8 mouse cellular contexts compared by ENCODE assay signal in the genomic region with DNA sequence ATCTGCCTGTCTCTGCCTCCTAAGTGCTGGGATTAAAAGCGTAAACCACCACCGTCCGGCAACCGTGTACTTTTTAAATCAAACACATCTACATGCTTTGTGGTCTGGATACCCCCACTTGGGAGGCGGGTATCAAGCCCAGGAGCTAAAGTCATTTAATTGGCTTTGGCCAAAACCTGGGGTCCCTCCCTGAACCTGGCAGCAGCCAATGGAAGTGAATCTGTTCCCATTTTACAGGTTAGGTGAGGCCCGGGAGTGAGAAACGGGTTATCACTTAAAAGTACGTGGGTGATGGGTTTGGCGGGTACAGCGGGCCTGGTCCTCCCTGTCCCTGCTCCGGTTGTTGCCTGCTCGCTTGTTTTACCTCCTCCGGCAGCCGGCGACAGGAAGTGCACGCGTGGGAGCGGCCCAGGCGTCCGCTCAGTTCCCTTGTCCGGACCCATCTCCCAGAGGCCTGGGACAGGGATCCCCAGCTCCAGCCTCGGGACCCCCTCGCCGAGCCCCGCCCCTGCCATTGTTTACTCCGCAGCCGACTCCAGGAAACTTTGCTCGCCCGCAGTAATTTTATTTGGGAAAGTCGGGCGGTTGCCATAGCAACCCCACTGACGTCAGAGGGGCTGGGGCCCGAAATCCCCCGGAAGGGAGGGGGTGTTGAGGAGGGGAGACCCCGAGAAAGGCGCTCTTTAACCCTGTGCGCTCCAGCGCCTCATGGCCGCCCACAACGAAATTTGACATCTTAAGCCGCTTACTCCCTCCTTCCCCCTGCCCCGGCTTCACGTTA. TPM values are rescaled to one million over a fixed set of nuclear protein-coding genes. Genes with fewer than 3 reads are reported as not detected.
DNase-seq lines count a peak whose midpoint lies in the region; ATAC-seq and TF ChIP-seq lines count a peak whose summit lies in the region.

No protein-coding gene starts in this region.

- H3K4me2 ChIP-seq in CH12.LX (ENCODE audit: insufficient read depth, low read depth, poor library complexity, severe bottlenecking), result peak overlapping the region; percentile 84

- no peak for TF ChIP-seq CTCF in CH12.LX (conservative IDR thresholded peaks at IDR 0.05 in 1 of 2, IDR thresholded peaks at IDR 0.05 in 1 of 2; ENCODE audit: low read depth in 2 of 2, low read length in 2 of 2)

- H3K36me3 ChIP-seq in CH12.LX (replicated peaks in 1 of 2; ENCODE audit: control insufficient read depth in 1 of 2, insufficient read depth in 1 of 2, low read length in 1 of 2), result peaks cover 0 to 3% of the 10 kb centered on the region in 2 experiments

- H3K4me3 ChIP-seq in CH12.LX (replicated peaks in 1 of 3; ENCODE audit: low read depth in 2 of 3, low read length in 2 of 3, poor library complexity in 1 of 3), result peak overlapping the region; percentile 57 to 59 (median 59)

- peaks cover 16 to 42% of the 10 kb centered on the region in 2 experiments for H3K4me1 ChIP-seq in CH12.LX (ENCODE audit: control insufficient read depth in 1 of 2, insufficient read depth in 2 of 2)

- dilution Hi-C loops in CH12.LX (cut with MboI; ENCODE audit: extremely low pct_ligation_motif_present, extremely low pct_unique_long_range_greater_than_20kb, low sequenced_read_pairs), result no loop called here

- no peak for TF ChIP-seq EP300 in CH12.LX (IDR thresholded peaks at IDR 0.05; ENCODE audit: low read length)

- H3K27me3 ChIP-seq in CH12.LX (replicated peaks), result peaks cover 2% of the 10 kb centered on the region

- no peaks in the 10 kb centered on the region for H3K9me3 ChIP-seq in CH12.LX (replicated peaks; ENCODE audit: low read length)

- ATAC-seq in frontal cortex, adult (ENCODE audit: low TSS enrichment), result peak; percentile 9; the same call in 1 of the 2 replicates
- ATAC-seq in hematopoietic stem cell, adult 5-6 weeks (replicated peaks in 1 of 2; ENCODE audit: insufficient read depth in 1 of 2, low FRiP score in 2 of 2, low TSS enrichment in 1 of 2, low read depth in 1 of 2, poor library complexity in 2 of 2, severe bottlenecking in 2 of 2), result peak; percentile 5 to 15; a peak in 2 of 4 replicates

- no peak for TF ChIP-seq RAD21 in CH12.LX (IDR thresholded peaks at IDR 0.05; ENCODE audit: low read depth, low read length)

- TF ChIP-seq POLR2A in CH12.LX (IDR thresholded peaks at IDR 0.05; ENCODE audit: low read depth, low read length), result no peak; the same call in 1 of the 2 replicates

- DNase-seq in CH12.LX (ENCODE audit: extremely low read depth), result peak; percentile 48
- DNase-seq in adrenal gland, postnatal 36 days, result peak; percentile 81 to 88
- DNase-seq in layer of hippocampus, postnatal 10 days (ENCODE audit: low spot score in 2 of 2), result peak; percentile 83 to 86
- peak; percentile 93 for DNase-seq in lung, postnatal 14 days
- peak; percentile 88 for DNase-seq in ovary, postnatal 10 days (ENCODE audit: low spot score)
- peak; percentile 85 to 87 for DNase-seq in thymus, postnatal 36 days

- peak overlapping the region; percentile 85 for H3K27ac ChIP-seq in CH12.LX (ENCODE audit: insufficient read depth, low read depth)

- H3K9ac ChIP-seq in CH12.LX (ENCODE audit: insufficient read depth, low read depth), result peak overlapping the region; percentile 41

- in situ Hi-C loops in CH12.LX (cut with MboI; ENCODE audit: low pct_ligation_motif_present, low pct_unique_long_range_greater_than_20kb, low sequenced_read_pairs), result no loop called here

- H3K79me2 ChIP-seq in CH12.LX (replicated peaks; ENCODE audit: control insufficient read depth, extremely low read depth, insufficient read depth, poor library complexity, severe bottlenecking), result peaks cover 12% of the 10 kb centered on the region

TF ChIP-seq in CH12.LX, 34 proteins besides CTCF, POLR2A, EP300 and RAD21:
- TF ChIP-seq BHLHE40 (IDR thresholded peaks at IDR 0.05; ENCODE audit: low read depth, low read length) (peak; percentile 55; the same call in 1 of the 2 replicates), MEF2A (IDR thresholded peaks at IDR 0.05; ENCODE audit: borderline replicate concordance, low read depth, low read length) (peak; percentile 35), MAX (IDR thresholded peaks at IDR 0.05; ENCODE audit: low read length) (no peak; the same call in 1 of the 2 replicates), SMC3 (IDR thresholded peaks at IDR 0.05; ENCODE audit: low read depth, low read length) (no peak), HCFC1 (IDR thresholded peaks at IDR 0.05; ENCODE audit: low read depth, low read length) (peak; percentile 39), MAZ (IDR thresholded peaks at IDR 0.05; ENCODE audit: low read depth, low read length) (peak; percentile 89), MAFK (IDR thresholded peaks at IDR 0.05; ENCODE audit: insufficient replicate concordance, low read length) (no peak), TBP (conservative IDR thresholded peaks at IDR 0.05; ENCODE audit: low read depth, low read length) (0 out of 2 replicates have a peak, but pooled peaks have one; percentile 16), USF2 (conservative IDR thresholded peaks at IDR 0.05; ENCODE audit: low read depth, low read length) (no peak), MXI1 (IDR thresholded peaks at IDR 0.05; ENCODE audit: low read depth, low read length) (peak; percentile 89), SIN3A (IDR thresholded peaks at IDR 0.05; ENCODE audit: low read length) (peak; percentile 29; the same call in 1 of the 2 replicates), UBTF (IDR thresholded peaks at IDR 0.05; ENCODE audit: low read depth, low read length) (0 out of 2 replicates have a peak, but pooled peaks have one; percentile 74), MYC (IDR thresholded peaks at IDR 0.05; ENCODE audit: low read depth, low read length) (no peak), CHD2 (IDR thresholded peaks at IDR 0.05; ENCODE audit: low read length) (no peak), ETS1 (conservative IDR thresholded peaks at IDR 0.05; ENCODE audit: low read depth, low read length) (no peak; the same call in 1 of the 2 replicates), ELF1 (IDR thresholded peaks at IDR 0.05; ENCODE audit: low read depth, low read length) (peak; percentile 65; the same call in 1 of the 2 replicates), IRF4 (IDR thresholded peaks at IDR 0.05; ENCODE audit: low read depth, low read length) (peak; percentile 28; the same call in 1 of the 2 replicates), NELFE (IDR thresholded peaks at IDR 0.05; ENCODE audit: low read depth, low read length) (0 out of 2 replicates have a peak, but pooled peaks have one; percentile 38)

RNA-seq across cellular contexts. Expression of gene Nanos3, which starts 12.3 kb away (rescaled TPM):
- total RNA-seq in CH12.LX (2012; rRNA removed), result not detected in 2 replicates
- not detected in 2 replicates for total RNA-seq in CH12.LX (2014; rRNA removed)
- not detected in 2 replicates for polyA plus RNA-seq in CH12.LX (2012; ENCODE audit: insufficient read length, low read depth)
- total RNA-seq in adrenal gland, postnatal 36 days (2021), result 1 to 10 TPM in 1 of 2 experiments, not detected in 1; 2.3 TPM
- not detected in 2 replicates for total RNA-seq in hematopoietic stem cell, adult 5-6 weeks (2017)
- 1 to 10 TPM; 7.8 to 8.4 TPM for total RNA-seq in layer of hippocampus, postnatal 10 days (2021)

RNA-seq across cellular contexts. Expression of gene Zswim4, which starts 39.5 kb away (rescaled TPM):
- total RNA-seq in CH12.LX (2012; rRNA removed) (6.3 and 9.7 TPM in 2 replicates), CH12.LX (2014; rRNA removed) (4.7 and 4.9 TPM in 2 replicates)
- polyA plus RNA-seq in CH12.LX (2012; ENCODE audit: insufficient read length, low read depth), result 6.5 and 9.1 TPM in 2 replicates
- 10 to 100 TPM; 40.1 to 47.6 TPM for total RNA-seq in adrenal gland, postnatal 36 days (2021)
- total RNA-seq in hematopoietic stem cell, adult 5-6 weeks (2017), result 6.8 and 13.4 TPM in 2 replicates
- total RNA-seq in layer of hippocampus, postnatal 10 days (2021), result 10 to 100 TPM; 18.0 to 18.3 TPM

RNA-seq across cellular contexts. Expression of gene 4930432K21Rik, which starts 49.5 kb away (rescaled TPM):
- 0.04 TPM in 1 of 2 replicates, not detected in the other for total RNA-seq in CH12.LX (2012; rRNA removed)
- total RNA-seq in CH12.LX (2014; rRNA removed), result 0.09 TPM in 1 of 2 replicates, not detected in the other
- polyA plus RNA-seq in CH12.LX (2012; ENCODE audit: insufficient read length, low read depth), result not detected in 2 replicates
- under 1 TPM; 0.46 to 0.76 TPM for total RNA-seq in adrenal gland, postnatal 36 days (2021)
- 2.7 and 3.8 TPM in 2 replicates for total RNA-seq in hematopoietic stem cell, adult 5-6 weeks (2017)
- 1 to 10 TPM; 1.5 to 1.7 TPM for total RNA-seq in layer of hippocampus, postnatal 10 days (2021)

RNA-seq across cellular contexts. Expression of gene Cc2d1a, which starts 49.6 kb away (rescaled TPM):
- total RNA-seq in CH12.LX (2012; rRNA removed), result 7.8 and 8.2 TPM in 2 replicates
- 2.5 and 2.8 TPM in 2 replicates for total RNA-seq in CH12.LX (2014; rRNA removed)
- polyA plus RNA-seq in CH12.LX (2012; ENCODE audit: insufficient read length, low read depth), result 10.5 and 11.4 TPM in 2 replicates
- 10 to 100 TPM; 22.6 to 33.9 TPM for total RNA-seq in adrenal gland, postnatal 36 days (2021)
- total RNA-seq in hematopoietic stem cell, adult 5-6 weeks (2017), result 5.8 and 7.0 TPM in 2 replicates
- total RNA-seq in layer of hippocampus, postnatal 10 days (2021), result 10 to 100 TPM; 59.8 to 68.1 TPM

RNA-seq across cellular contexts. Expression of gene D8Ertd738e, which starts 52.2 kb away (rescaled TPM):
- total RNA-seq in CH12.LX (2012; rRNA removed), result 225 and 266 TPM in 2 replicates
- 213 and 228 TPM in 2 replicates for total RNA-seq in CH12.LX (2014; rRNA removed)
- 217 and 262 TPM in 2 replicates for polyA plus RNA-seq in CH12.LX (2012; ENCODE audit: insufficient read length, low read depth)
- total RNA-seq in adrenal gland, postnatal 36 days (2021), result 100 to 1,000 TPM; 267 to 283 TPM
- total RNA-seq in hematopoietic stem cell, adult 5-6 weeks (2017), result 68.7 and 88.1 TPM in 2 replicates
- total RNA-seq in layer of hippocampus, postnatal 10 days (2021), result 100 to 1,000 TPM; 138 to 140 TPM

Comparison
In these comparisons a context has a peak if more than half of its experiments do, and no peak if none do; other contexts are left out.
1. Peak in every context shown above with its lines: DNase-seq, ATAC-seq, H3K4me3 ChIP-seq and H3K27ac ChIP-seq.